Mouse (Mus musculus) ES-Bruce4 (cell line): Measurements from ENCODE around the gene Rufy2.

Experiments
- CTCF ChIP-seq: IDR thresholded peaks from one replicate; pipeline ENCODE4 v1.8.1; 2011; ENCODE audit warnings: low read depth, low read length
- EP300 ChIP-seq: IDR thresholded peaks from 2 replicates; pipeline ENCODE4 v1.6.1; 2011; ENCODE audit warnings: low read depth, low read length; ENCODE audit not compliant: insufficient read depth
- POLR2A ChIP-seq: IDR thresholded peaks from one replicate; pipeline ENCODE4 v1.8.1; 2011; ENCODE audit warnings: low read length; ENCODE audit not compliant: insufficient read depth

DNA sequence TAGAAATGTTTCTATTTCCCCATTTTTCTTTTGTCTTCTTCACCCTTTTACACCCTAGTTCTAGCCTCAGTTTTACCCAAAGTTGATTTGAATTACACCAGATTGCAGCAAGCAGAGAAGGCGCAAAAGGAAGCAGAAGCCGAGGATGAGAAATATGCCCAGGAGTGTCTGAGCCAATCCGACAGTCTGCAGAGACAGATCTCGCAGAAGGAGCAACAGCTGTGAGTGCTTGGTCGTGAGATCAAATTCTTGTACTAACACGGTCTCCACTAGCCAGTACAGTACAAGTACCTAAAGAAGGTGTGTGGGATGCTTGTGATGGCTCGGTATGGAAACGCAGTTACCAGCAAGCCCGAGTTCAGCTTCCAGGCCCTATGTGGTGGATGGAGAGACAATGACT is 24.5 kb downstream of the Rufy2 start:
- TF ChIP-seq CTCF (no peak), POLR2A (no peak), EP300 (no peak)
